Mouse (Mus musculus): ENCODE measurements at regions not wholly inside any gene's neighbourhood (a gene's known extent, or its start where the extent isn't known, plus 50 kb on each side); places are given as distances from the start of the nearest gene placed in this dataset.
A peak's percentile ranks its signal among the peaks of the same experiment; 100 is the strongest.

GRCm38 (mm10) chr14:9338220-9338619 lies 672.2 kb upstream of the 4930452B06Rik start:
- intact Hi-C loops (cut with DNase I): no loop called here
- DNase-seq (ENCODE audit: low spot score in 2 of 2): no peak

- intact Hi-C loops (cut with DNase I): no loop called here
- peak in 1 of 2 experiments; percentile 5 for DNase-seq (ENCODE audit: low spot score in 2 of 2)
Observed at GRCm38 (mm10) chr14:9337107-9337506, 671.1 kb upstream of the 4930452B06Rik start.

GRCm38 (mm10) chr14:9331593-9331992 lies 665.6 kb upstream of the 4930452B06Rik start:
- no peak for DNase-seq (ENCODE audit: low spot score in 2 of 2)
- intact Hi-C loops (cut with DNase I): no loop called here

GRCm38 (mm10) chr14:9330767-9331166 lies 664.7 kb upstream of the 4930452B06Rik start:
- intact Hi-C loops (cut with DNase I): no loop called here
- no peak for DNase-seq (ENCODE audit: low spot score in 2 of 2)

GRCm38 (mm10) chr14:9329839-9330485 lies 663.9 kb upstream of the 4930452B06Rik start:
- peak; percentile 34 to 41 for DNase-seq (ENCODE audit: low spot score in 2 of 2)
- intact Hi-C loops (cut with DNase I): no loop called here

- intact Hi-C loops (cut with DNase I): no loop called here
- DNase-seq (ENCODE audit: low spot score in 2 of 2): no peak
Observed at GRCm38 (mm10) chr14:9327344-9327743, 661.3 kb upstream of the 4930452B06Rik start.

- no peak for DNase-seq (ENCODE audit: low spot score in 2 of 2)
- intact Hi-C loops (cut with DNase I): no loop called here
Observed at GRCm38 (mm10) chr14:9319842-9320241, 653.8 kb upstream of the 4930452B06Rik start.

GRCm38 (mm10) chr14:9318796-9319465 lies 652.9 kb upstream of the 4930452B06Rik start:
- intact Hi-C loops (cut with DNase I): no loop called here
- no peak for DNase-seq (ENCODE audit: low spot score in 2 of 2)

GRCm38 (mm10) chr14:9315224-9315623 lies 649.2 kb upstream of the 4930452B06Rik start:
- intact Hi-C loops (cut with DNase I): no loop called here
- no peak for DNase-seq (ENCODE audit: low spot score in 2 of 2)

- intact Hi-C loops (cut with DNase I): no loop called here
- no peak for DNase-seq (ENCODE audit: low spot score in 2 of 2)
Observed at GRCm38 (mm10) chr14:9296145-9296544, 630.1 kb upstream of the 4930452B06Rik start.

- intact Hi-C loops (cut with DNase I): no loop called here
- DNase-seq (ENCODE audit: low spot score in 2 of 2): peak in 1 of 2 experiments; percentile 5
Observed at GRCm38 (mm10) chr14:9294555-9294954, 628.5 kb upstream of the 4930452B06Rik start.

- DNase-seq (ENCODE audit: low spot score in 2 of 2): no peak
- intact Hi-C loops (cut with DNase I): no loop called here
Observed at GRCm38 (mm10) chr14:9288103-9288502, 622.1 kb upstream of the 4930452B06Rik start.

- DNase-seq (ENCODE audit: low spot score in 2 of 2): no peak
- intact Hi-C loops (cut with DNase I): no loop called here
Observed at GRCm38 (mm10) chr14:9285606-9286002, 619.6 kb upstream of the 4930452B06Rik start.

GRCm38 (mm10) chr14:9284976-9285605 lies 619.1 kb upstream of the 4930452B06Rik start:
- intact Hi-C loops (cut with DNase I): no loop called here
- no peak for DNase-seq (ENCODE audit: low spot score in 2 of 2)

GRCm38 (mm10) chr14:9267282-9268091 lies 601.4 kb upstream of the 4930452B06Rik start:
- intact Hi-C loops (cut with DNase I): no loop called here
- DNase-seq (ENCODE audit: low spot score in 2 of 2): no peak

GRCm38 (mm10) chr14:9252017-9252416 lies 586.0 kb upstream of the 4930452B06Rik start:
- intact Hi-C loops (cut with DNase I): no loop called here

GRCm38 (mm10) chr14:9245266-9245665 lies 579.2 kb upstream of the 4930452B06Rik start:
- intact Hi-C loops (cut with DNase I): no loop called here
- no peak for DNase-seq (ENCODE audit: low spot score in 2 of 2)

More at GRCm38 (mm10) chr14:9252017-9252416, 586.0 kb upstream of the 4930452B06Rik start:
- peak in 1 of 2 experiments; percentile 8 for DNase-seq (ENCODE audit: low spot score in 2 of 2)

- DNase-seq (ENCODE audit: low spot score in 2 of 2): no peak
- intact Hi-C loops (cut with DNase I): no loop called here
Observed at GRCm38 (mm10) chr14:9243336-9243735, 577.3 kb upstream of the 4930452B06Rik start.

- intact Hi-C loops (cut with DNase I): no loop called here
- no peak for DNase-seq (ENCODE audit: low spot score in 2 of 2)
Observed at GRCm38 (mm10) chr14:9242118-9242517, 576.1 kb upstream of the 4930452B06Rik start.

- intact Hi-C loops (cut with DNase I): no loop called here
Observed at GRCm38 (mm10) chr14:9227670-9228069, 561.6 kb upstream of the 4930452B06Rik start.

More at GRCm38 (mm10) chr14:9227670-9228069, 561.6 kb upstream of the 4930452B06Rik start:
- no peak for DNase-seq (ENCODE audit: low spot score in 2 of 2)
